Mouse (Mus musculus) bone marrow, adult 2 months (tissue): ENCODE data around the gene Grm7.

ENCODE experiments used
- CTCF ChIP-seq: fragments of 200-500 bp; IDR thresholded peaks from 2 replicates; pipeline ENCODE4 v1.5.1; 2011; ENCODE audit warnings: low read length, control low read depth; ENCODE audit not compliant: control insufficient read depth, insufficient read depth
- POLR2A ChIP-seq: fragments of 200-500 bp; IDR thresholded peaks from 2 replicates; pipeline ENCODE4 v1.6.1; 2011; ENCODE audit warnings: low read depth, mild to moderate bottlenecking, control low read depth, low read length, borderline replicate concordance; ENCODE audit not compliant: control insufficient read depth

GRCm38 (mm10) chr6:111571471-111572088, 926.2 kb downstream of the Grm7 start:
- TF ChIP-seq CTCF (no peak), POLR2A (no peak)
